15 mouse cellular contexts compared by ENCODE assay signal in the genomic region with DNA sequence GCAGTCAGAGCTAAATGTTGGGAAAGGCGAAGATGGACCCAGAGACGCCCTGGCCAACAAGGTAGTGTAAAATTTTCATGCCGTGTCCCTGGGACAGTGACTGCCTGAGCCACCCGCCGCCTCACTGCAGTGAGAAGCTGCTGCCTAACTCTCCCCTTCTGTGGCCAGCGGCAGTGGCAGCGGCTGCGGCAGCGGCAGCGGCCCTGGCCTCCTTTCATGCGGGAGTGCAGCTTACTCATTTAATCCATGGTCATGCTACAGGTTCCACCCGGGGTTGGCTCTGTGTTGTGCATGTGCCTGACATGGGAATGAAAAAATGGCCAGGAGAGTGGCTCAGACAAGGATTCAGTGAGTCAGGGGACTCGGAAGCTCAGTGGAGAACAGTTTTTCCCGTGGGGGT. TPM values are rescaled to one million over a fixed set of nuclear protein-coding genes. Genes with fewer than 3 reads are reported as not detected.
DNase-seq lines count a peak whose midpoint lies in the region; ATAC-seq and TF ChIP-seq lines count a peak whose summit lies in the region.
"Had no signal": no experiment of that assay in that cellular context is flagged by ENCODE, and none has a peak within 500 bp of the region (broad histone marks: within the 10 kb centered on the region; RNA-seq: fewer than 3 reads in every experiment).

No protein-coding gene starts in this region.

- no peak for DNase-seq in neural tube, embryonic 10.5 days (ENCODE audit: extremely low spot score, low spot score)
- peak; percentile 51 for DNase-seq in adrenal gland, postnatal 25 days
- DNase-seq in midbrain, postnatal 0 days (ENCODE audit: low spot score) = no peak
- DNase-seq in kidney, postnatal 25 days = no peak
- no peak for DNase-seq in left cerebral cortex, adult 18-20 months (ENCODE audit: low spot score in 2 of 2)
- DNase-seq: cerebellum, adult 9-10 months; heart, adult 18-20 months; heart, postnatal 14 days; kidney, adult 2 months had no signal

- 30% methylated on average over 14 of the region's 14 CpGs for WGBS in neural tube, embryonic 13.5 days
- 41% methylated on average over 14 of the region's 14 CpGs for WGBS in hindbrain, embryonic 12.5 days
- WGBS in midbrain, postnatal 0 days = 29% methylated on average over 14 of the region's 14 CpGs

- no peak overlapping the region for H3K4me3 ChIP-seq in neural tube, embryonic 13.5 days
- H3K4me3 ChIP-seq in hindbrain, embryonic 12.5 days = no peak overlapping the region
- no peak overlapping the region for H3K4me3 ChIP-seq in midbrain, postnatal 0 days (ENCODE audit: low read depth, low read length)
- H3K4me3 ChIP-seq: liver, embryonic 15.5 days; myocyte had no signal

- peaks cover 73% of the 10 kb centered on the region for H3K4me1 ChIP-seq in neural tube, embryonic 13.5 days (replicated peaks)
- H3K4me1 ChIP-seq in hindbrain, embryonic 12.5 days = peaks cover 53% of the 10 kb centered on the region
- H3K4me1 ChIP-seq in midbrain, postnatal 0 days (ENCODE audit: insufficient read depth, low read length) = no peaks in the 10 kb centered on the region
- H3K4me1 ChIP-seq: liver, embryonic 15.5 days had no signal

- TF ChIP-seq CTCF in midbrain, postnatal 0 days (IDR thresholded peaks at IDR 0.05) = no peak

- ATAC-seq in neural tube, embryonic 13.5 days (ENCODE audit: low read depth) = no peak
- ATAC-seq in hindbrain, embryonic 12.5 days (ENCODE audit: low FRiP score) = no peak
- ATAC-seq in midbrain, postnatal 0 days (ENCODE audit: low FRiP score) = no peak

- peak overlapping the region; percentile 43 for H3K27ac ChIP-seq in neural tube, embryonic 13.5 days (replicated peaks)
- H3K27ac ChIP-seq in hindbrain, embryonic 12.5 days = peak overlapping the region; percentile 12; the same call in 1 of the 2 replicates
- H3K27ac ChIP-seq in midbrain, postnatal 0 days (ENCODE audit: low read depth, low read length) = peak overlapping the region; percentile 12; the same call in 1 of the 2 replicates
- H3K27ac ChIP-seq: liver, embryonic 15.5 days; macrophage had no signal

- H3K4me2 ChIP-seq in neural tube, embryonic 13.5 days = no peak overlapping the region
- H3K4me2 ChIP-seq in hindbrain, embryonic 12.5 days (replicated peaks) = no peak overlapping the region
- no peak overlapping the region for H3K4me2 ChIP-seq in midbrain, postnatal 0 days (ENCODE audit: low read depth, low read length, poor library complexity, severe bottlenecking)
- H3K4me2 ChIP-seq: liver, embryonic 15.5 days had no signal

- peaks cover 63% of the 10 kb centered on the region for H3K36me3 ChIP-seq in neural tube, embryonic 13.5 days
- H3K36me3 ChIP-seq in hindbrain, embryonic 12.5 days = peaks cover 48% of the 10 kb centered on the region
- H3K36me3 ChIP-seq in midbrain, postnatal 0 days (ENCODE audit: insufficient read depth, low read length) = peaks cover 42% of the 10 kb centered on the region
- H3K36me3 ChIP-seq: liver, embryonic 15.5 days had no signal

- no peaks in the 10 kb centered on the region for H3K9me3 ChIP-seq in neural tube, embryonic 13.5 days
- H3K9me3 ChIP-seq in hindbrain, embryonic 12.5 days (replicated peaks) = no peaks in the 10 kb centered on the region
- no peaks in the 10 kb centered on the region for H3K9me3 ChIP-seq in midbrain, postnatal 0 days (ENCODE audit: low read length)
- H3K9me3 ChIP-seq: liver, embryonic 15.5 days had no signal

- H3K27me3 ChIP-seq in neural tube, embryonic 13.5 days = no peaks in the 10 kb centered on the region
- no peaks in the 10 kb centered on the region for H3K27me3 ChIP-seq in hindbrain, embryonic 12.5 days
- no peaks in the 10 kb centered on the region for H3K27me3 ChIP-seq in midbrain, postnatal 0 days (ENCODE audit: insufficient read depth, low read length)

- H3K9ac ChIP-seq in neural tube, embryonic 13.5 days = peak overlapping the region; percentile 18
- H3K9ac ChIP-seq in hindbrain, embryonic 12.5 days = no peak overlapping the region
- no peak overlapping the region for H3K9ac ChIP-seq in midbrain, postnatal 0 days (replicated peaks; ENCODE audit: low read length, poor library complexity, severe bottlenecking)
- H3K9ac ChIP-seq: liver, embryonic 15.5 days had no signal

RNA-seq across cellular contexts. Expression of a gene that starts 32.5 kb away (rescaled TPM):
- 462 and 484 TPM in 2 replicates for polyA plus RNA-seq in neural tube, embryonic 13.5 days (2015; fragmentation: Nextera tagmentation; extraction: Ambion mirVana)
- total RNA-seq in adrenal gland, postnatal 25 days (2021) = 318 and 396 TPM in 2 replicates
- polyA plus RNA-seq in hindbrain, embryonic 12.5 days (2016; fragmentation: Nextera tagmentation; extraction: Ambion mirVana) = 838 and 891 TPM in 2 replicates
- total RNA-seq in midbrain, postnatal 0 days (2014; rRNA removed) = 151 and 160 TPM in 2 replicates
- 114 and 125 TPM in 2 replicates for polyA plus RNA-seq in midbrain, postnatal 0 days (2015; fragmentation: Nextera tagmentation; extraction: Ambion mirVana)
- 10 to 100 TPM; 20.2 to 23.6 TPM for total RNA-seq in left cerebral cortex, adult 18-20 months (2021)
- total RNA-seq: CH12.LX had no signal

RNA-seq across cellular contexts. Expression of a gene that starts 53.3 kb away (rescaled TPM):
- polyA plus RNA-seq in neural tube, embryonic 13.5 days (2015; fragmentation: Nextera tagmentation; extraction: Ambion mirVana) = 105 and 111 TPM in 2 replicates
- total RNA-seq in adrenal gland, postnatal 25 days (2021) = 6.7 and 8.8 TPM in 2 replicates
- polyA plus RNA-seq in hindbrain, embryonic 12.5 days (2016; fragmentation: Nextera tagmentation; extraction: Ambion mirVana) = 103 and 105 TPM in 2 replicates
- 326 and 332 TPM in 2 replicates for total RNA-seq in midbrain, postnatal 0 days (2014; rRNA removed)
- polyA plus RNA-seq in midbrain, postnatal 0 days (2015; fragmentation: Nextera tagmentation; extraction: Ambion mirVana) = 117 and 126 TPM in 2 replicates
- total RNA-seq in left cerebral cortex, adult 18-20 months (2021) = 100 to 1,000 TPM; 134 to 141 TPM

Comparison
In these comparisons a context has a peak if more than half of its experiments do, and no peak if none do; other contexts are left out.
1. RNA of a gene that starts 53.3 kb away (total RNA-seq): 326 to 332 TPM in midbrain, postnatal 0 days and 134 to 141 TPM in left cerebral cortex, adult 18-20 months; 6.7 to 8.8 TPM in adrenal gland, postnatal 25 days; every median in the first group is over 10 times any median in the second.
2. Peak in every context shown above with its lines, with median percentiles within 50 percentile points of each other: H3K27ac ChIP-seq.